ENCODE assay signal across 14 mouse cellular contexts in genomic region chr12:111795180-111795895, GRCm38 (mm10). TPM values are rescaled to one million over a fixed set of nuclear protein-coding genes. Genes with fewer than 3 reads are reported as not detected.
DNase-seq lines count a peak whose midpoint lies in the region; ATAC-seq and TF ChIP-seq lines count a peak whose summit lies in the region.
"Had no signal": no experiment of that assay in that cellular context is flagged by ENCODE, and none has a peak within 500 bp of the region (broad histone marks: within the 10 kb centered on the region; RNA-seq: fewer than 3 reads in every experiment).

No protein-coding gene starts in this region.

- whole genome bisulfite sequencing in heart, embryonic 10.5 days: 89% methylated on average over 28 of the region's 28 CpGs
- 91% methylated on average over 28 of the region's 28 CpGs for WGBS in forebrain, embryonic 16.5 days
- 93% methylated on average over 28 of the region's 28 CpGs for WGBS in midbrain, embryonic 14.5 days

- ATAC-seq in frontal cortex, adult (ENCODE audit: low TSS enrichment): no peak
- no peak for ATAC-seq in forebrain, embryonic 16.5 days
- no peak for ATAC-seq in midbrain, embryonic 14.5 days (ENCODE audit: low FRiP score, low TSS enrichment)

- H3K27ac ChIP-seq in heart, embryonic 10.5 days: no peak overlapping the region
- peak overlapping the region; percentile 83 for H3K27ac ChIP-seq in CH12.LX (ENCODE audit: insufficient read depth, low read depth)
- H3K27ac ChIP-seq in forebrain, embryonic 16.5 days (ENCODE audit: low read length): no peak overlapping the region
- no peak overlapping the region for H3K27ac ChIP-seq in midbrain, embryonic 14.5 days (replicated peaks; ENCODE audit: low read depth, low read length)
- H3K27ac ChIP-seq: forebrain, embryonic 12.5 days; hindbrain, embryonic 10.5 days; stomach, postnatal 0 days had no signal

- no peaks in the 10 kb centered on the region; the same call in 1 of the 2 replicates for H3K79me2 ChIP-seq in CH12.LX (replicated peaks; ENCODE audit: control insufficient read depth, extremely low read depth, insufficient read depth, poor library complexity, severe bottlenecking)

- H3K27me3 ChIP-seq in heart, embryonic 10.5 days (ENCODE audit: insufficient read depth, poor library complexity, severe bottlenecking): no peaks in the 10 kb centered on the region
- H3K27me3 ChIP-seq in CH12.LX (replicated peaks): no peaks in the 10 kb centered on the region
- no peaks in the 10 kb centered on the region for H3K27me3 ChIP-seq in forebrain, embryonic 16.5 days (replicated peaks; ENCODE audit: control insufficient read depth, insufficient read depth, low read length)
- H3K27me3 ChIP-seq in midbrain, embryonic 14.5 days (ENCODE audit: control insufficient read depth, insufficient read depth, low read length): no peaks in the 10 kb centered on the region
- H3K27me3 ChIP-seq: forebrain, embryonic 12.5 days had no signal

- no peak for TF ChIP-seq POLR2A in CH12.LX (IDR thresholded peaks at IDR 0.05; ENCODE audit: low read depth, low read length)

- dilution Hi-C loops in CH12.LX (cut with MboI; ENCODE audit: extremely low pct_ligation_motif_present, extremely low pct_unique_long_range_greater_than_20kb, low sequenced_read_pairs): no loop called here

- peak overlapping the region; percentile 24 for H3K4me2 ChIP-seq in CH12.LX (ENCODE audit: insufficient read depth, low read depth, poor library complexity, severe bottlenecking)
- H3K4me2 ChIP-seq in forebrain, embryonic 16.5 days (ENCODE audit: low read length): no peak overlapping the region
- H3K4me2 ChIP-seq in midbrain, embryonic 14.5 days (ENCODE audit: low read length): no peak overlapping the region
- H3K4me2 ChIP-seq: forebrain, embryonic 12.5 days; lung, embryonic 14.5 days had no signal

- DNase-seq in heart, adult 11 months: peak; percentile 98
- DNase-seq in heart, embryonic 10.5 days (ENCODE audit: low spot score): no peak
- DNase-seq in CH12.LX (ENCODE audit: extremely low read depth): no peak
- DNase-seq in brain, adult 2 months (ENCODE audit: low read depth, low spot score): peak; percentile 80
- DNase-seq in heart, postnatal 25 days (ENCODE audit: low spot score): peak; percentile 47
- DNase-seq in midbrain, embryonic 14.5 days: no peak
- DNase-seq: adrenal gland, adult 2 months; lung, embryonic 14.5 days; retina, postnatal 1 day had no signal

- in situ Hi-C loops in CH12.LX (cut with MboI; ENCODE audit: low pct_ligation_motif_present, low pct_unique_long_range_greater_than_20kb, low sequenced_read_pairs): loop anchor here (5.0 kb wide), 1 partner anchor 42 kb away; no protein-coding TSS in a partner anchor

- intact Hi-C loops in heart, postnatal 25 days (cut with DNase I): loop anchor here (2.0 kb wide), 1 partner anchor 13 kb away; no protein-coding TSS in a partner anchor

- H3K36me3 ChIP-seq in heart, embryonic 10.5 days: peaks cover 93% of the 10 kb centered on the region
- peaks cover 39 to 84% of the 10 kb centered on the region in 2 experiments for H3K36me3 ChIP-seq in CH12.LX (replicated peaks in 1 of 2; ENCODE audit: control insufficient read depth in 1 of 2, insufficient read depth in 1 of 2, low read length in 1 of 2)
- H3K36me3 ChIP-seq in forebrain, embryonic 16.5 days (ENCODE audit: control insufficient read depth, insufficient read depth): peaks cover 18% of the 10 kb centered on the region
- H3K36me3 ChIP-seq in midbrain, embryonic 14.5 days (ENCODE audit: control insufficient read depth, insufficient read depth, low read length): peaks cover 93% of the 10 kb centered on the region

- no peak for TF ChIP-seq CTCF in CH12.LX (conservative IDR thresholded peaks at IDR 0.05 in 1 of 2, IDR thresholded peaks at IDR 0.05 in 1 of 2; ENCODE audit: low read depth in 2 of 2, low read length in 2 of 2)

- no peak for TF ChIP-seq RAD21 in CH12.LX (IDR thresholded peaks at IDR 0.05; ENCODE audit: low read depth, low read length)

- H3K9me3 ChIP-seq in heart, embryonic 10.5 days: no peaks in the 10 kb centered on the region
- no peaks in the 10 kb centered on the region for H3K9me3 ChIP-seq in CH12.LX (replicated peaks; ENCODE audit: low read length)
- no peaks in the 10 kb centered on the region for H3K9me3 ChIP-seq in forebrain, embryonic 16.5 days (ENCODE audit: control insufficient read depth, low read length)
- H3K9me3 ChIP-seq in midbrain, embryonic 14.5 days (ENCODE audit: control insufficient read depth, low read length): no peaks in the 10 kb centered on the region
- H3K9me3 ChIP-seq: forebrain, embryonic 12.5 days; hindbrain, embryonic 10.5 days had no signal

- H3K4me3 ChIP-seq in heart, embryonic 10.5 days: no peak overlapping the region
- peak overlapping the region in 1 of 3 experiments; percentile 4 for H3K4me3 ChIP-seq in CH12.LX (replicated peaks in 1 of 3; ENCODE audit: low read depth in 2 of 3, low read length in 2 of 3, poor library complexity in 1 of 3)
- H3K4me3 ChIP-seq in forebrain, embryonic 16.5 days (replicated peaks; ENCODE audit: low read length): no peak overlapping the region
- no peak overlapping the region for H3K4me3 ChIP-seq in midbrain, embryonic 14.5 days (replicated peaks; ENCODE audit: low read depth, low read length)
- H3K4me3 ChIP-seq: forebrain, embryonic 12.5 days; hindbrain, embryonic 10.5 days had no signal

- no peak overlapping the region for H3K9ac ChIP-seq in CH12.LX (ENCODE audit: insufficient read depth, low read depth)
- no peak overlapping the region for H3K9ac ChIP-seq in forebrain, embryonic 16.5 days (replicated peaks; ENCODE audit: low read depth, low read length)
- no peak overlapping the region for H3K9ac ChIP-seq in midbrain, embryonic 14.5 days (replicated peaks; ENCODE audit: low read length)
- H3K9ac ChIP-seq: forebrain, embryonic 12.5 days; lung, embryonic 14.5 days had no signal

- peaks cover 6% of the 10 kb centered on the region; the same call in 1 of the 2 replicates for H3K4me1 ChIP-seq in heart, embryonic 10.5 days
- H3K4me1 ChIP-seq in CH12.LX (ENCODE audit: control insufficient read depth in 1 of 2, insufficient read depth in 2 of 2): peaks cover 31 to 84% of the 10 kb centered on the region in 2 experiments
- H3K4me1 ChIP-seq in forebrain, embryonic 16.5 days (replicated peaks; ENCODE audit: control insufficient read depth, insufficient read depth, low read length): peaks cover 8% of the 10 kb centered on the region
- H3K4me1 ChIP-seq in midbrain, embryonic 14.5 days (ENCODE audit: control insufficient read depth, insufficient read depth, low read length): no peaks in the 10 kb centered on the region

- no peak for TF ChIP-seq EP300 in CH12.LX (IDR thresholded peaks at IDR 0.05; ENCODE audit: low read length)

TF ChIP-seq in CH12.LX, 34 proteins besides CTCF, POLR2A, EP300 and RAD21:
- TF ChIP-seq USF2 (conservative IDR thresholded peaks at IDR 0.05; ENCODE audit: low read depth, low read length): 0 out of 2 replicates have a peak, but pooled peaks have one; percentile 17
- 0 out of 2 replicates have a peak, but pooled peaks have one; percentile 46 for TF ChIP-seq ETS1 (conservative IDR thresholded peaks at IDR 0.05; ENCODE audit: low read depth, low read length)
- peak; percentile 79 for TF ChIP-seq BHLHE40 (IDR thresholded peaks at IDR 0.05; ENCODE audit: low read depth, low read length)
- TF ChIP-seq JUN (IDR thresholded peaks at IDR 0.05; ENCODE audit: insufficient read depth, low read depth, low read length): no peak
- TF ChIP-seq MAFK (IDR thresholded peaks at IDR 0.05; ENCODE audit: insufficient replicate concordance, low read length): no peak
- TF ChIP-seq ELF1 (IDR thresholded peaks at IDR 0.05; ENCODE audit: low read depth, low read length): no peak

RNA-seq across cellular contexts. Expression of gene Xrcc3, which starts 18.3 kb away (rescaled TPM):
- polyA plus RNA-seq in heart, embryonic 10.5 days (2016; fragmentation: Nextera tagmentation; extraction: Ambion mirVana): 10.5 and 13.8 TPM in 2 replicates
- total RNA-seq in CH12.LX (2012; rRNA removed) (16.3 and 21.8 TPM in 2 replicates), CH12.LX (2014; rRNA removed) (7.4 and 11.8 TPM in 2 replicates)
- 12.9 and 13.3 TPM in 2 replicates for polyA plus RNA-seq in CH12.LX (2012; ENCODE audit: insufficient read length, low read depth)
- 1 to 10 TPM; 1.9 to 2.2 TPM for total RNA-seq in heart, postnatal 25 days (2021)
- 3.3 and 4.5 TPM in 2 replicates for polyA plus RNA-seq in forebrain, embryonic 16.5 days (2015; fragmentation: Nextera tagmentation; extraction: Ambion mirVana)
- polyA plus RNA-seq in midbrain, embryonic 14.5 days (2014; fragmentation: Nextera tagmentation; extraction: Ambion mirVana): 2.3 and 3.2 TPM in 2 replicates

RNA-seq across cellular contexts. Expression of gene Zfyve21, which starts 18.6 kb away (rescaled TPM):
- polyA plus RNA-seq in heart, embryonic 10.5 days (2016; fragmentation: Nextera tagmentation; extraction: Ambion mirVana): 104 and 109 TPM in 2 replicates
- total RNA-seq in CH12.LX (2012; rRNA removed) (5.9 and 8.4 TPM in 2 replicates), CH12.LX (2014; rRNA removed) (6.3 and 7.6 TPM in 2 replicates)
- 3.3 and 4.1 TPM in 2 replicates for polyA plus RNA-seq in CH12.LX (2012; ENCODE audit: insufficient read length, low read depth)
- total RNA-seq in heart, postnatal 25 days (2021): 10 to 100 TPM; 61.1 to 66.7 TPM
- polyA plus RNA-seq in forebrain, embryonic 16.5 days (2015; fragmentation: Nextera tagmentation; extraction: Ambion mirVana): 37.6 and 40.1 TPM in 2 replicates
- 29.7 and 33.7 TPM in 2 replicates for polyA plus RNA-seq in midbrain, embryonic 14.5 days (2014; fragmentation: Nextera tagmentation; extraction: Ambion mirVana)

RNA-seq across cellular contexts. Expression of gene Klc1, which starts 36.7 kb away (rescaled TPM):
- polyA plus RNA-seq in heart, embryonic 10.5 days (2016; fragmentation: Nextera tagmentation; extraction: Ambion mirVana): 109 and 116 TPM in 2 replicates
- total RNA-seq in CH12.LX (2012; rRNA removed) (45.2 and 55.1 TPM in 2 replicates), CH12.LX (2014; rRNA removed) (44.4 and 45.6 TPM in 2 replicates)
- 77.0 and 116 TPM in 2 replicates for polyA plus RNA-seq in CH12.LX (2012; ENCODE audit: insufficient read length, low read depth)
- 10 to 100 TPM; 94.5 to 95.3 TPM for total RNA-seq in heart, postnatal 25 days (2021)
- 460 and 493 TPM in 2 replicates for polyA plus RNA-seq in forebrain, embryonic 16.5 days (2015; fragmentation: Nextera tagmentation; extraction: Ambion mirVana)
- 621 and 628 TPM in 2 replicates for polyA plus RNA-seq in midbrain, embryonic 14.5 days (2014; fragmentation: Nextera tagmentation; extraction: Ambion mirVana)

Comparison
In these comparisons a context has a peak if more than half of its experiments do, and no peak if none do; other contexts are left out.
1. DNase-seq: peak in heart, adult 11 months (single experiment), brain, adult 2 months (single experiment) and heart, postnatal 25 days (single experiment); none in heart, embryonic 10.5 days (single experiment), CH12.LX (single experiment) and midbrain, embryonic 14.5 days (single experiment).